Mouse (Mus musculus): ENCODE measurements around the gene Zbtb49.

GRCm38 (mm10) chr5:38235422-38235821 is 15.2 kb upstream of the Zbtb49 start:
- TF ChIP-seq CTCF (IDR thresholded peaks at IDR 0.05; ENCODE audit: control insufficient read depth, insufficient read depth, insufficient replicate concordance, low read depth, low read length) (peak; percentile 88; the same call in 1 of the 2 replicates), POLR2A (IDR thresholded peaks at IDR 0.05; ENCODE audit: control insufficient read depth, low read depth, low read length) (no peak; the same call in 1 of the 2 replicates)

All from testis, adult 2 months (tissue).